Mouse (Mus musculus) frontal cortex, postnatal 10 days (tissue): ENCODE results near the gene Wt1.

Experiments used
- DNase-seq, 2 experiments: peaks; one replicate each; pipeline ENCODE4 v3.0.0; 2022; ENCODE audit warnings: low spot score in 2 of 2, mixed read lengths in 1 of 2

Wt1 gene

GRCm38 (mm10) chr2:105126279-105126678 lies at the start of gene Wt1:
Gene Wt1, plus strand, starts transcription at chr2:105126529.
- no peak for DNase-seq

GRCm38 (mm10) chr2:105077151-105077550 lies 49.2 kb upstream of the Wt1 start:
- no peak for DNase-seq

DNA sequence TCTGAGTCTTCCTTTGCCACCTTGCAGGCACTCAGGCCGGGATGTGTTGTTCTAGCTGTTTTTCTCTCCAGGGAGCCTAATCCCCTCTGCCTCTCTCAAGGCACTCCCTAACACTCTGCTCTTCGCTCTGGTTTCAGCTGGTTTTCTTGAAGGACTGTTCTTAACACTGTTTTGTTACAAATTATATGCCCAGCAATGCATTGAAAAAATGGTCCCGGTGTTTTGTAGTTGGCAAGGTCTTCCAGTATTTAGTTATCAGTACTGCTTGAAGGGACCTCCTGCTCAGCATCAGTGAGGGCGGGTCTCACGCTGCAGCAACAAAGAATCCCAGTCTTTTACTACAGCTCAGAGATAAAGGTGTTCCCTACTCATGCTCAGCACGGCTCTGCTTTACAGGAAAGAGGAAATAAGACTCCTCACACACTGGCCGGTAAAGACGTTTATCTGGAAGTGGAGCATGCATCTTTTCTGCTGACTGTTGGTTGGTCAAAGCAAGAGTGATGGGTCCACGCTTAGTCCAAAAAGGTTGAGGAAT lies 44.0 kb upstream of the Wt1 start:
- DNase-seq = no peak

DNA sequence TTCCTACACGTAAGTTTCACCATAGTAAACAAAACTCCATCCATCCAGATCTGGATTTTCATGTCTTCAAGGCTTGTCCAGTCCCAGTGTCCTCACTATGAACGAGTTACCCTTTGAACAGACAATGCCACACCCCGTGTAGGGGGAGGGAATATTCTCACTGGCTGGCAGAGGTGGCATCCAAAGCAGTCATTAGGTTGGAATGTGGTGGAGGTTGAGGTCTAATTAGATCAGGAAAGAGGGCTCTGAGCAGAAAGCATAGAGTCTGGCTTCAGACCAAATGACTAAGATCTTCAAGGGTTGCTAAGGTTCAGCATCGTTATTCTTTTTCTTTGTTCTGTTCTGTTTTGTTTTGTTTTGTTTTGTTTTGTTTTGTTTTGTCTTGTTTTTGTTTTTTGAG lies 42.3 kb upstream of the Wt1 start:
- no peak for DNase-seq

DNA sequence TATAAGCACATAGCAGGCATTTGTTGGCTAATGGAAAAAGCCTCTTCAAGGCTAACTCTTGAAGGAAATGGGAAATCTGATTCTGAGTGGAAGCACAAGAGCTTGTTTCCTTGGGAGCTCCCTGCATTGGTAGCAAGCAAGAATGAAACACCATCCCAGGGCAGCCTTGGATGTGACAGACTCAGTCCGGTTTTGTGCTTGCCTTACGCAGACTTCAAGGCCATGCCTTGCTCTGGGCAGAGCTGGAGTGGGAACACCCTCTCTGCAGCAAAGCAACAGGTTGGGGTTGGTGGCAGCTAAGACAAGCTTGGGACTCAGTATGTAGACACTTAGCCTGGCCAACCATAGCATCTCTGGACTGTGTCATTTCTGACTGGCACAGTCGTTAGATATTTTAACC lies 40.2 kb upstream of the Wt1 start:
- DNase-seq = no peak

- DNase-seq = no peak
Measured at GRCm38 (mm10) chr2:105088005-105088404, 38.3 kb upstream of the Wt1 start.

- no peak for DNase-seq
Measured at GRCm38 (mm10) chr2:105089083-105089482, 37.2 kb upstream of the Wt1 start.

DNA sequence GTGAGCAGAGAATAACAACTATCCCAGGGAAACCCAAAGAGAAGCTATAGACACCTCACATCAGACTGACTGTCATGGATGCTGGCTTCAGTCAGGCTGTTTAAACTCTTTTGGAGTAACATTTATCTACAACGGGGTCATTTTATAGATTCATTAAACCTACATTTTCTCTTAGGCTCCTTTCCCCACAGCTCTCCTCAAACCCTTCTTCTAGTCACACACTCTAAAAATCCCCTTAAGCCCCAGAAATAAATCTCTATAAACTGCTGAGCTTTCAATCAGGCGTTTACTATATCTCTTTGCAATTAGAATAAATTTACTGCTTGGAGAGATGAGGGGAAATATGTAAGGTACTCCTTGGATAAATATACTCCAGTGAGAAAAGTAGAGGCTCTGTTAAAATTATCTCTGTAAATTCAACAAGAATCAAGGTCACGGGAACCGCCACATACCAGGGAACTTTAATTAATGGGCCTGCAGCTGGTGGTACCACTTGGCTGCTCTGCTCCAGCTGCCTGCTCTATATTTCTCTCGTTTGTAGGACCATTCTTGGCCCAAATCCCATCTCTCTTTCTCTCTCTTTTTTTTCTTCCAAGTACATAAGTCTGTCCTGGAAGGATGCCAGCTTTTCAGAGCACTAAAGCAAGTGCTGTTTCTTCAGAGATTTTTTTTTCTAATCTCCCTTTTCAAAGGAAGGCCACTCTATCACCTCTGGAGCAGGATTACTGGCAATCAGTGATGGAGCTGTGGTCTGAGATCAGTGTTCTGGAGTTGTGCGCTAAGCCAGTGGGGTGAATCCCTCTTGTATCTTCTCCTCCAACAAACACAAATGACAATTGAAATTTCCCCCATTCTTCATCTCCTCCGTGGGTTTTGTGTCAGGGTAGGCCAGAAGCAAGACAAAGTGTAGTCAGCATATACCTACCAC lies 36.5 kb upstream of the Wt1 start:
- peak in 1 of 2 experiments; percentile 11 for DNase-seq

GRCm38 (mm10) chr2:105090991-105091390 lies 35.3 kb upstream of the Wt1 start:
- DNase-seq = no peak

DNA sequence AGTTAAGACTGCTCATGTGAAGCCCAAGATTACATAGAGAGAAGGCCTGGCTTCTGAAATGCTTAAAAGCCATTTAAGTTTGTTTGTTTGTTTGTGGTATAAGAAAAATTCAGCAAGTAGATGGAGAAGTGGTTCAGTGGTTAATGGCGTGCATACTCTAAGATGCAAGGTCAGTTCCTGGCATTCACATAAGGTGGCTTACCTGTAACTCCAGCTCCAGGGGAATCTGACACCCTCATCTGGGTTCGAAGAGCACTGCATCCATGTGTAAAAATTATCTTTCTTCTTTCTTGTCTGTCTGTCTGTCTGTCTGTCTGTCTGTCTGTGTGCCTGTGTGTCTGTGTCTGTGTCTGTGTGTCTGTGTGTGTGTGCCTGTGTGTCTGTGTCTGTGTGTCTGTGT lies 34.6 kb upstream of the Wt1 start, which contains the start of gene Gm11060:
Gm11060 (plus strand) TSS at position 301 of the 400 bp plus-strand sequence.
- no peak for DNase-seq

GRCm38 (mm10) chr2:105097294-105097953 lies 28.9 kb upstream of the Wt1 start:
- DNase-seq = no peak

DNA sequence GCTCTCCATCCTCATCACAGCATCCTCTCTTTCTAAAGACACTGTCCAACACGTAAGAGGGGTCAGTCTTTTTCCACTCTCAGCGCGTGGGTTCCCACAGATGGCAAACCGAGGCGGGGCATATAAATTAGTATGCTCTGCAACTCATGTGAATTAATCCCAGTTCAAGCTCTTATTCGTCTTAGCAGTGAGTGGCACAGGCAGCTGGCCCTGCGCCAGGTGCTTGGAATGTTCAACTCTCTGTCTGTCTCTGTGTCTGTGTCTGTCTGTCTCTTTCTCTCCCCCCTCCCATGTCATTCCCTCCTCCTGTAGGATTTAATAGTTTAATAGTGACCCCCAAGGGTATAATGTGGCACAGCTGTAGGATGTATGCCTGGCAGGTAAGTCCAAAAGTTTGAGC lies 26.9 kb upstream of the Wt1 start:
- no peak for DNase-seq

DNA sequence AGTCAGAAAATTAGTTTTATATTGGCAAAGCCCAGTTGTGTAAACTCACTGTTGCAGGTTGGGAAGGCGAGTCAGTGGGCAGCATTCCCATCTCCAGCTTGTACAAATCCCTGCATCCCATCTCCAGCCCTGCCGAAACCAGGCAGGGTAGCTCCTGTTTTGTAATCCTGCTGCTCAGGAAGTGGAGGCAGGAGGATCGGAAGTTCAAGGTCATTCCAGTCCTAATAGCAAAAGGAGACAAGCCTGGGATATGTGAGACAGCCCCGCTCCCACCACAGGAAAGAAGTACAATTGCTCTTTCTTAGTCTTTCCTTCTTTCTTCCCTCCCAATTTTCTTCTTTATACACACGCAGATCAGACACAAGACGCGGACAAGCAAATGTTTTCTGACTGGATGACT lies 25.8 kb upstream of the Wt1 start:
- DNase-seq = no peak

DNA sequence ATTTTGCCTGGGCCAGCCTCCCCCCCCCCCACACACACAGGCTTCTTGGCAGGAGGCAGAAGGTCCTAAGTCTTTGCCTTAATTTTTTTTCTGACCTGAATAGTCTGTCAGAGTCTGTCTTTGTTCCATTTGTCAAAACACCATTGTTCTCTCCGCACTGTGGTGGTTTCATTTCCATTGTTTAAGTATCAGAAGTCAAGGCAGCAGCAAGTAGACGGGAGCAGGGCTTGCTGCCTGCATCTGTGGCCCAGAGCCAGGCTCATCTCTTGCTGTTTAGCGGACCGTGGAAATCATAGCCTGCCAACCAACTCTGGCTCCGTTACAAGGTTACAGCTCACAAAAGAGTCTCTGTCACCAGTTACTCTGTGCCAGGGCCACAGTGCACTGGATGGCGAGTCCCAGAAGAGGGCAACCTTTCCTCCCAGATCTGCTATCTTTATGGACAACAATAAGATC lies 17.6 kb upstream of the Wt1 start:
- peak; percentile 68 to 71 for DNase-seq

- DNase-seq = no peak
Measured at GRCm38 (mm10) chr2:105114074-105114473, 12.3 kb upstream of the Wt1 start.

DNA sequence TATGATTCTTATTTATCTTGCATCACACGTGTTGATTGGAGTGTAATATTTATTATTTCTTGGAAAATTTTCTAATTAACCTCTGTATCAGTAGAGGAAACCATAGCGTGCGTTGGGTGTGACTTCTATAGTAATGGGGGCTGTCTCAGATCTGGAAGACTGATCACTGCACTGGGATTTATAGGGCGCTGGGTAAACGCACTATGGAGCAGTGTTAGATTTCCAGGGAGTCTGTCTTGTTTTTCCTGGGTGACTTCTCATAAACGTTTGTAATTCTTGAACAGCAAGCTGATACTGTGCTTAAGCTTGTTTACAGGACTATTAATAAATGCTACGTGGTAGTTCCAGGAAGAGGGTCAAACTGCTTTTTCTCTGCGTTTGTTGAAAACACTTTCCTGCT lies 8.7 kb upstream of the Wt1 start:
- no peak for DNase-seq

- no peak for DNase-seq
Measured at GRCm38 (mm10) chr2:105122216-105122615, 4.1 kb upstream of the Wt1 start.

DNA sequence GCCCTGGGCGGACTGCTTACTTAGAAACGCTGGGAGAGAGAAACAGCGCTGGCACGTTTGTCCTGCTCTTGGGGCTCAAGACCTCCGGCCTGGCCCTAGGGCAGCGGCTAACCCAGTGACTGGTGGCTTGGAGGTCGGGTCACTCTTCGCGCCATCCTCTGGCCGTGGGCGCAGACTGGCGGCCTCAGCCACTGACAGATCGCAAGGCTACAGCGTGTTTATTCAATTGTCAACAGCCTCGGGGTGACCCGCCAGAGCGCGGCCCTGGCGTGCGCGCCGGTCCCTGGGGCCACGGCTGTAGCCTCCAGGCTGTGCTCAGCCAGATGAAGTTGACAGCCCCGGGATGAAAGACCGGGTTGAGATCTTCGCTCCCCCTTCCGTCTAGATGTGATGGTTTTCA lies 3.4 kb upstream of the Wt1 start:
- no peak for DNase-seq

DNA sequence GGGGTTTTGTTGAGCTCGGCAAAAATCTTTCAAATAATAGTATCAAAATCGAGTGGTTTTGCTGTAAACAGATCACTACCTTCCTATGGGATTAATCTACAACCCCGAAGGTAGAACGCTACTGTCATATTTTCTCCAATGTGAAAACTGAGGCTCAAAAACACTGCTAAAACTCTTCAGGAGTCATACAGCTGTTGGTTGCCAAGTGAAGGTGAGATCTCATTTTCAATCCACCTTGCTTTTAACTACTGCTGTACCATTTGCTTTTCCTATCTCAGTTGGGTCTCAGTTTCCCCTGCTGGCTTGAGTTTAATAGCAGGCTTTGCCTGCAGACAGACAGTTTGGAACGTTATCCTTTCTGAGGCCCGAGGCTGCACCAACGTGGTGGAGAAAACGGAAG lies 2.9 kb upstream of the Wt1 start:
- no peak for DNase-seq

DNA sequence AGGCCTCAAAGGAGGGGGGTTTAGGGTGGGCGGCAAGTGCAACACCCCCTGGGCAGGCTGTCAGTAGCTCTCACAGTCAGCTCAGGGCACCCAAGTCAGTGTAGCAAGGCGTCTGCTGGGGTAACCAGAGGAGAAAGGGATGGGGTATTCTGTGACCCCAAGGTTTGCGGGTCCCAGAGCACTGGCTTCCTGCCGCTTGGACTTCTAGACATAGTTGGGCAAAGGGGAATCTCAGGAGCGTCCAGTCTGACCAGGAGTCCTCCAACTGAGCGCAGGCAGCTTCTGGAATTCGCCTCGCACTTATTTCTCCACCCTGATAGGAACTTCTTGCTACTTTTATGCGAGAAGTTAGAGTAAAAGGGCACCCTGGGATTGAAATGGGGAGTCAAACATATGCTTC lies 2.4 kb upstream of the Wt1 start:
- no peak for DNase-seq

DNA sequence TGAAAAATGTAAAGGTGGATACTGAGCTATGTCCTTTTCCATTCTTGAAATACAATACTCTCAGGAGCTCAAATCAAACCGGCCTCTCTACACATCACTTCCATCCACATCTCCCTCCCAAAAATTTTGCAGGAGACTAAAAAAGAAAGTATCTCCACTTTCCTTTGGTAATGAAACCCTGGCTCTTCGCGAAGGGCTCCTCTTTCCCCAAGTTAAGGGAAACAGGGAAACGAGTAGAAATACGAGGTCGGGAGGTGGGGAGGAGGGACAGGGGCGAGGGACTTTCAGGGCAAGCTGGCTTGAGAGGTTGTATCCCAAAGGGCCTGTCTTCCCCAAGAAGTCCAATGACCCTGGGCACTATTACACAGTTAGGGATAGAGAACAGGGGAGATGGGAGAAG lies 1.9 kb upstream of the Wt1 start:
- DNase-seq = no peak

DNA sequence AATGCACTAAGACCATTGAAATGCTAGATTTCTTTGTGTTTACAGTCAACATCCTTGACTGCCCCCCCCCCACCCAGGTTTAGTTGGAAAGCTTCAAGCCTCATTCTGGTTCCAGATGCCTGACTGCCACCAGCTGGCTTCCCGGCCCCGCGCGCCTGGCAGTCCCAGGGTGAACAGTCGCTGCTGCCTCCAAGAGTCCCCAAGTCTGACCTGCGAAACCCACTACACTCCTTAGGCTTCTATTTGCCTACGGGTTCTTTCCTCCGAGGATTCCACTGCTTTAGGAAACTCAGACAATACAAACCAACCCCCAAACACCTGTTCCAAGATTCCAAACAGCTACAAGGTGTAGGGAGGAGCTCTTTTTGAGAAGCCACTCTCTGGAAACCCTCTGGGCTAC lies 1.1 kb upstream of the Wt1 start:
- no peak for DNase-seq

- DNase-seq = no peak
Measured at GRCm38 (mm10) chr2:105125641-105126040, 688 bp upstream of the Wt1 start.
